In genomic region chr9:32700091-32700905, GRCm38 (mm10) we compare ENCODE assay signal across 8 mouse cellular contexts.
DNase-seq lines count a peak whose midpoint lies in the region; ATAC-seq and TF ChIP-seq lines count a peak whose summit lies in the region.

No protein-coding gene starts in this region.

- TF ChIP-seq CTCF in gastrocnemius, adult 2 months (IDR thresholded peaks at IDR 0.05) = no peak
- no peak for TF ChIP-seq CTCF in lung, embryonic 14.5 days (IDR thresholded peaks at IDR 0.05; ENCODE audit: low read depth)

- no peaks in the 10 kb centered on the region for H3K9me3 ChIP-seq in lung, embryonic 14.5 days (ENCODE audit: low read depth, low read length)
- H3K9me3 ChIP-seq in intestine, embryonic 14.5 days (ENCODE audit: control insufficient read depth, low read length) = no peaks in the 10 kb centered on the region
- no peaks in the 10 kb centered on the region for H3K9me3 ChIP-seq in stomach, embryonic 14.5 days (ENCODE audit: control insufficient read depth, low read depth, low read length)

- no peaks in the 10 kb centered on the region for H3K36me3 ChIP-seq in lung, embryonic 14.5 days (ENCODE audit: insufficient read depth)
- H3K36me3 ChIP-seq in intestine, embryonic 14.5 days (ENCODE audit: control insufficient read depth, insufficient read depth, low read length) = 0 out of 2 replicates have a peak, but pooled peaks cover 2% of the 10 kb centered on the region
- H3K36me3 ChIP-seq in stomach, embryonic 14.5 days (ENCODE audit: control insufficient read depth, insufficient read depth, low read length) = no peaks in the 10 kb centered on the region

- ATAC-seq in lung, embryonic 14.5 days (ENCODE audit: insufficient read depth) = no peak
- ATAC-seq in intestine, embryonic 14.5 days (replicated peaks; ENCODE audit: low FRiP score, low TSS enrichment, low read depth) = no peak
- no peak for ATAC-seq in stomach, embryonic 14.5 days (ENCODE audit: insufficient number of reproducible peaks, insufficient read depth, low FRiP score, low read depth)

- 40% methylated on average over 7 of the region's 7 CpGs for WGBS in lung, embryonic 14.5 days
- 48% methylated on average over 7 of the region's 7 CpGs for WGBS in intestine, embryonic 14.5 days
- 43% methylated on average over 7 of the region's 7 CpGs for WGBS in stomach, embryonic 14.5 days

- intact Hi-C loops in gastrocnemius, adult 2 months (cut with DNase I) = no loop called here

- no peaks in the 10 kb centered on the region for H3K27me3 ChIP-seq in lung, embryonic 14.5 days (ENCODE audit: insufficient read depth, low read length)
- no peaks in the 10 kb centered on the region for H3K27me3 ChIP-seq in intestine, embryonic 14.5 days (replicated peaks; ENCODE audit: control insufficient read depth, insufficient read depth, low read length)
- H3K27me3 ChIP-seq in stomach, embryonic 14.5 days (ENCODE audit: control insufficient read depth, insufficient read depth, low read length) = no peaks in the 10 kb centered on the region

- DNase-seq in gastrocnemius, adult 2 months = no peak
- no peak for DNase-seq in gastrocnemius, adult 18-20 months (ENCODE audit: low spot score)
- peak; percentile 45 for DNase-seq in lung, embryonic 14.5 days
- no peak for DNase-seq in lung, postnatal 4 days
- no peak for DNase-seq in intestine, embryonic 14.5 days (ENCODE audit: low spot score)
- no peak for DNase-seq in spleen, postnatal 4 days (ENCODE audit: low spot score in 2 of 2)
- DNase-seq in cerebellum, adult 11-12 months = no peak

- H3K4me2 ChIP-seq in lung, embryonic 14.5 days = peak overlapping the region; percentile 59
- peak overlapping the region; percentile 54 for H3K4me2 ChIP-seq in intestine, embryonic 14.5 days (ENCODE audit: low read length)
- H3K4me2 ChIP-seq in stomach, embryonic 14.5 days (replicated peaks; ENCODE audit: low read depth, low read length) = peak overlapping the region; percentile 33

- peak overlapping the region; percentile 71 for H3K27ac ChIP-seq in gastrocnemius, adult 2 months
- H3K27ac ChIP-seq in lung, embryonic 14.5 days (ENCODE audit: low read depth) = no peak overlapping the region; the same call in 1 of the 2 replicates
- H3K27ac ChIP-seq in intestine, embryonic 14.5 days (ENCODE audit: low read depth) = no peak overlapping the region
- no peak overlapping the region for H3K27ac ChIP-seq in stomach, embryonic 14.5 days (ENCODE audit: low read length)

- H3K9ac ChIP-seq in lung, embryonic 14.5 days = peak overlapping the region; percentile 39; the same call in 1 of the 2 replicates
- H3K9ac ChIP-seq in intestine, embryonic 14.5 days (ENCODE audit: low read length) = no peak overlapping the region; the same call in 1 of the 2 replicates
- H3K9ac ChIP-seq in stomach, embryonic 14.5 days (replicated peaks; ENCODE audit: low read depth, low read length) = no peak overlapping the region

- peak overlapping the region; percentile 95 for H3K4me3 ChIP-seq in gastrocnemius, adult 2 months
- H3K4me3 ChIP-seq in lung, embryonic 14.5 days (ENCODE audit: low read depth, low read length) = peak overlapping the region; percentile 20
- peak overlapping the region; percentile 27 for H3K4me3 ChIP-seq in intestine, embryonic 14.5 days (ENCODE audit: low read depth, low read length)
- H3K4me3 ChIP-seq in stomach, embryonic 14.5 days (ENCODE audit: low read depth, low read length) = peak overlapping the region; percentile 12

- peaks cover 26% of the 10 kb centered on the region for H3K4me1 ChIP-seq in lung, embryonic 14.5 days (ENCODE audit: insufficient read depth)
- H3K4me1 ChIP-seq in intestine, embryonic 14.5 days (replicated peaks; ENCODE audit: control insufficient read depth, insufficient read depth, low read length) = peaks cover 49% of the 10 kb centered on the region
- peaks cover 31% of the 10 kb centered on the region for H3K4me1 ChIP-seq in stomach, embryonic 14.5 days (ENCODE audit: control insufficient read depth, insufficient read depth, low read length)

Comparison
In these comparisons a context has a peak if more than half of its experiments do, and no peak if none do; other contexts are left out.
1. H3K4me3 ChIP-seq: peak in every context shown above with its lines; median percentile 95 in gastrocnemius, adult 2 months; 27 in intestine, embryonic 14.5 days; 20 in lung, embryonic 14.5 days; 12 in stomach, embryonic 14.5 days.